Comparison of ENCODE assay signal across 8 mouse cellular contexts in the genomic region with DNA sequence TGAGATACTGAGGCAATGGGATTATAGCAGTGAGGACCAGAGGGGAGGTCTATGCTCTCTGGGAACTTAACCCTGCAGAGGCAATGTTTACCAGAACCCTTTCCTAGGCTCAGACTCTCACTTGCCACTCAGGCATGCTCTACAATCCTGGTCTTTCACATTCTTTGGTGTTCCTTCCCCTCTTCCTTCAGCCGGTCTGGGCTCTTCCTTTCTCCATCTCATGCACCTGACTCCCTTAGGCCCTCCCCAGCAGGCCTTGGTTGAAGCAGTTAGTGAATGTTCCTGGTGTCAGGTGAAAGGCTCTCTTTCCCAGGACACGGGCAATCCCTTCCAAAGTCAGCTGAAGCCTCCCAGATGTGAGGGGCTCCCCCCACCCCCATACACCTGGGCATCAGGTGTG. TPM values are rescaled to one million over a fixed set of nuclear protein-coding genes. Genes with fewer than 3 reads are reported as not detected.
DNase-seq lines count a peak whose midpoint lies in the region; ATAC-seq and TF ChIP-seq lines count a peak whose summit lies in the region.

A gene (plus strand): TSS at position 301 of the 400 bp plus-strand sequence.

- peak within 1 kb of the TSS; percentile 82 for H3K27ac ChIP-seq in left cerebral cortex, adult 2 months
- H3K27ac ChIP-seq in bone marrow macrophage, adult 2 months (ENCODE audit: insufficient read depth, low read depth, low read length): peak within 1 kb of the TSS; percentile 95
- H3K27ac ChIP-seq in midbrain, embryonic 15.5 days: peak within 1 kb of the TSS; percentile 88

- peaks cover 27% of the 10 kb centered on the region for H3K4me1 ChIP-seq in bone marrow macrophage, adult 2 months (ENCODE audit: control insufficient read depth, insufficient read depth, low read length)
- H3K4me1 ChIP-seq in midbrain, embryonic 15.5 days: peaks cover 25% of the 10 kb centered on the region

- whole genome bisulfite sequencing in midbrain, embryonic 15.5 days: 2% methylated on average over 2 of the region's 2 CpGs

- H3K27me3 ChIP-seq in midbrain, embryonic 15.5 days (replicated peaks): no peaks in the 10 kb centered on the region

- no peaks in the 10 kb centered on the region for H3K9me3 ChIP-seq in midbrain, embryonic 15.5 days

- peak within 1 kb of the TSS; percentile 99 for H3K4me2 ChIP-seq in midbrain, embryonic 15.5 days

- intact Hi-C loops in left cerebral cortex, adult 2 months (cut with DNase I): loop anchor here (5.0 to 10.0 kb wide), 4 partner anchors 98 to 235 kb away; a partner anchor contains a TSS

- H3K4me3 ChIP-seq in left cerebral cortex, adult 2 months: peak within 1 kb of the TSS; percentile 77
- peak within 1 kb of the TSS; percentile 86 for H3K4me3 ChIP-seq in bone marrow macrophage, adult 2 months (ENCODE audit: insufficient read depth, low read length)
- H3K4me3 ChIP-seq in midbrain, embryonic 15.5 days: peak within 1 kb of the TSS; percentile 78

- peak within 1 kb of the TSS; percentile 74 for H3K9ac ChIP-seq in midbrain, embryonic 15.5 days

- DNase-seq in left cerebral cortex, adult 2 months (ENCODE audit: extremely low spot score in 1 of 2, low spot score in 2 of 2): no peak
- DNase-seq in left cerebral cortex, adult 9 months (ENCODE audit: low spot score in 2 of 2): no peak
- DNase-seq in heart, adult 8-10 months (ENCODE audit: low spot score): no peak
- DNase-seq in layer of hippocampus, postnatal 25 days (ENCODE audit: extremely low spot score in 1 of 2, low spot score in 1 of 2): no peak
- DNase-seq in right cerebral cortex, adult 2 months (ENCODE audit: low spot score in 2 of 2): no peak
- no peak for DNase-seq in testis, postnatal 10 days (ENCODE audit: low spot score)

- ATAC-seq in midbrain, embryonic 15.5 days (replicated peaks): no peak; the same call in 1 of the 2 replicates

- H3K36me3 ChIP-seq in midbrain, embryonic 15.5 days (replicated peaks): peaks cover 11% of the 10 kb centered on the region; the same call in 1 of the 2 replicates

- TF ChIP-seq CTCF in left cerebral cortex, adult 2 months (IDR thresholded peaks at IDR 0.05): no peak
- TF ChIP-seq CTCF in bone marrow macrophage, adult 2 months (IDR thresholded peaks at IDR 0.05; ENCODE audit: low read depth, low read length): no peak

- TF ChIP-seq POLR2A in bone marrow macrophage, adult 2 months (IDR thresholded peaks at IDR 0.05; ENCODE audit: borderline replicate concordance, low read depth, low read length): no peak

RNA-seq across cellular contexts. Expression of the gene that starts here (rescaled TPM):
- 10 to 100 TPM; 67.8 to 76.8 TPM for total RNA-seq in left cerebral cortex, adult 2 months (2021)
- 129 and 148 TPM in 2 replicates for polyA plus RNA-seq in bone marrow macrophage, adult 2 months (2012; ENCODE audit: insufficient read depth, insufficient read length, missing spikeins)
- total RNA-seq in heart, adult 8-10 months (2022): 10 to 100 TPM; 75.1 to 86.0 (median 79.7) TPM
- 10 to 100 TPM; 71.3 to 86.2 TPM for total RNA-seq in layer of hippocampus, postnatal 25 days (2021)
- 127 and 140 TPM in 2 replicates for polyA plus RNA-seq in midbrain, embryonic 15.5 days (2015; fragmentation: Nextera tagmentation; extraction: Ambion mirVana)
